Mouse (Mus musculus): ENCODE results near the gene Nol11. TPM values are rescaled to one million over a fixed set of nuclear protein-coding genes. Genes with fewer than 3 reads are reported as not detected.
A peak's percentile ranks its signal among the peaks of the same experiment; 100 is the strongest.

The Nol11 gene
- 10 to 100 TPM; 11.1 to 12.3 TPM for total RNA-seq (2021)
- long read RNA-seq, experiment 1, transcript Nol11-201 (18 exons, 3,158 nt) = major isoform, 14 of 17 reads
- long read RNA-seq, experiment 1, partial matches to known transcripts = 1 of 17 reads
- long read RNA-seq, experiment 1, other reads (novel, unspliced or antisense) = 2 of 17 reads
- long read RNA-seq, experiment 2, transcript Nol11-201 (18 exons, 3,158 nt) = major isoform, 18 of 19 reads
- long read RNA-seq, experiment 2, partial matches to known transcripts = 1 of 19 reads
- long read RNA-seq, experiment 2, other reads (novel, unspliced or antisense) = 0 of 19 reads

GRCm38 (mm10) chr11:107188565-107189552 lies at the start of gene Nol11:
Gene Nol11, minus strand, starts transcription at chr11:107189381.
- intact Hi-C loops (cut with DNase I; ENCODE audit: low total_unique reads) = no loop called here
- peak; percentile 98 for DNase-seq

DNA sequence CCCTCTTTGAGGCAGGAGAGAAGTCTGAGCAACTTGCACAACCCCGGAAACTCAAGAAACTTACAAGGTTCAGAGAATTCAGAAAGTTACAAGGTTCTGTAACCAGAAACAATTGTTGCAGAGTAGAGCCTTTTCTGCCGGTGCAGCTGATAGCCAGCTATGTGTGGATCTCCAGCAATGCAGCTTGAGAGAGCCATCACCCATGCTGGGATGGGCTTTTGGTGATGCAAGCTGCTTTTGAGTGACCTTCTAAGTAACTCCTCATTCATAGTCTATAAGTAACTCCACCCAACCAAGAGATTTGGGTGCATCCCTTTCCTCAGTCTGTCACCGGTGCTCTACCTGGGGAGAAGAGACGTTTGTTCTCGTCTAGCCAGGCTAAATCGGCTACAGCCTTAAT lies 49.3 kb upstream of the Nol11 start:
- intact Hi-C loops (cut with DNase I; ENCODE audit: low total_unique reads) = no loop called here
- DNase-seq = no peak

DNA sequence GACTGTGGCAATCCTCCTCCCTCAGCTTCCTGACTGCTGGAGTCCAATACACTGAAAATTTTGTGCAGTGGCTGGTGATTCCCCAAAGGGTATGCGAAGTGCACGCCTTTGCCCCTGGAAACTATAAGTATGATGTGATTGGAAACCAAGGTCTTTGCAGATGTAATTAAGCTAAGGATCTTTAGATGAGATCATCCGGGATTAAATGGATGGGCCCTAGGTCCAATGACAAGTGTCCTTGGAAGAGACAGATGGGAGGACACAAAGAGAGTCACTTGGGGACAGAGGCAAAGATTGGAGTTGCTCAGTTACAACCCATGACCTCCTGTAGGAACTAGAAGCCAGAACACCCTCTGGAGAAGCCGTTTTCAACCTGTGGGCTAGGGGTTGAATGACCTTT lies 48.4 kb upstream of the Nol11 start:
- no peak for DNase-seq
- intact Hi-C loops (cut with DNase I; ENCODE audit: low total_unique reads) = no loop called here

- DNase-seq = no peak
- intact Hi-C loops (cut with DNase I; ENCODE audit: low total_unique reads) = no loop called here
Observed at GRCm38 (mm10) chr11:107233252-107233890, 44.2 kb upstream of the Nol11 start.

DNA sequence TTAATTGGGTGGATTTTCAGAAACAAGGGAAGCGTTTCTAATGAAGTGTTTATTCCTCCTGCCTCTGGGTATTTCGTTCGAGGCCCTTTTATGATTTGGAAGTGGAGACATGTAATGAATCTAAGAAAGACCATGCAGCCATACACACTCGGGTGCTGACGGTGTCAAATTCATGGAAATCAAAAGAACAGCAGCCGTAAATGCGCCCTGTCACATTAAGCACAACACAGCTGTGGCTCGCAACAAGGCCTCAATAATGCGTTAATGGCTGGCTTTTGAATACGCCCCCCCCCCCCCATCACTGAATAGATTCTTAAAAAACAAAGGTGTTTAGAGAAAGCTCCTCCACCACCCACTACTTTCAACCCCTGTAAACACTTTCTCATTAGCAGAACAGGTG lies 40.9 kb upstream of the Nol11 start:
- DNase-seq = no peak
- intact Hi-C loops (cut with DNase I; ENCODE audit: low total_unique reads) = no loop called here

GRCm38 (mm10) chr11:107226431-107226830 lies 37.2 kb upstream of the Nol11 start:
- intact Hi-C loops (cut with DNase I; ENCODE audit: low total_unique reads) = no loop called here
- DNase-seq = no peak

DNA sequence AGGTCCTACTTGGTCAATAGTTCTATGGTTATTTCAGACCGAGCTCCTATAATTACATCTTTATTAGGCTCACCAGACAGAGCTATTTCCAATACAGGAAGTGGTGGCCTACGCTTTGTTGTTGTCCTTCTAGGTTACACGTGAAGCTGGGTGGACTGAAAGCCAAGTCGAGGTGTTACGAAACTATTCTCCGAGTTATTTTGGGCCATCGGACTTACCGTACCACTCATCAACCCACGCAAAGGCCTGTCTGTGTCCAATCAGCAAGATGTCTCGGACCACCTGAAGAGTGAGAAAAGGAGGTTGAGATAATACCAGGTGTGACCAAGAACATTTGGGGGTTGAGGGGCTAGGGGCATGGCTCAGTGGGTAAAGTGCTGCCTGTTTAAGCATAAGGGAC lies 36.8 kb upstream of the Nol11 start:
- no peak for DNase-seq
- intact Hi-C loops (cut with DNase I; ENCODE audit: low total_unique reads) = no loop called here

GRCm38 (mm10) chr11:107225301-107225700 lies 36.1 kb upstream of the Nol11 start:
- intact Hi-C loops (cut with DNase I; ENCODE audit: low total_unique reads) = no loop called here
- no peak for DNase-seq

GRCm38 (mm10) chr11:107223667-107224214 lies 34.6 kb upstream of the Nol11 start:
- intact Hi-C loops (cut with DNase I; ENCODE audit: low total_unique reads) = no loop called here
- DNase-seq = no peak

GRCm38 (mm10) chr11:107223169-107223561 lies 34.0 kb upstream of the Nol11 start:
- no peak for DNase-seq
- intact Hi-C loops (cut with DNase I; ENCODE audit: low total_unique reads) = no loop called here

GRCm38 (mm10) chr11:107222531-107223168 lies 33.5 kb upstream of the Nol11 start:
- intact Hi-C loops (cut with DNase I; ENCODE audit: low total_unique reads) = no loop called here
- DNase-seq = no peak

DNA sequence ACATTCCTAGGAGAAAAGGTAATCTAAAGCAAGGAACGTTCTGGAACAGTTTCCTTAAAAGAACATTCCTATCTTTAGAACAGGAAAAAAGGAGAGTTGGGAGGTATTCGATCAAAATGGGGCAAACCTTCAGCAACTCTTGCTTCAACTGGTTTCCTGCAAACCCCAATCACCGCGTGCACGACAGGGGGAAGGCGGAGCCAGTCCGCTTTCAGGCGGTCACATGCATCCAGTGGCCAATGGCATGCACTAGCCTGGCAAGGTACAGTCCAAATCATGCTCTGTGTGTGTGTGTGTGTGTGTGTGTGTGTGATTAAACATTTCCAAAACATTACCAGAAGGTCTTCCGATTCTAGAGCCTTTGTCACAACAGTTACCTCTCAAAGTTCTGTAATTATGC lies 25.9 kb upstream of the Nol11 start:
- no peak for DNase-seq
- intact Hi-C loops (cut with DNase I; ENCODE audit: low total_unique reads) = no loop called here

DNA sequence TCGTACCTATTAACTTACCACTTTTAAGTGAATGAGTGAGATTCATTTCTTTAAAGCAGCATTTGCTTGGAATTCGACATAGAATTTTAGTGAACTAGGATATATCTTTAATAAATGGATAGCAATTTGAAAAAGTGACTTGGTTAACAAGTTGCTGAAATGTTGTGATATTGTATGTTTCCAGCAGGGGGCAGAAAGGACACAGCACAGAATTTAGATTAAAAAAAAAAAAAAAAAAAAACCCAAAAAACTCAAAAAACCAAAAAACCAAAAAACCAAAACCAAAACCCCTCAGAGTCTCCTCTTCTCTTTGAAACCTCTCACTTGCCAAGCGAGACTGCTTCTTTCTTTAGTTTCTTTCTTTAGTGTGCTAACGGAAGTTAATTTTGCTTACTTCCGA lies 24.6 kb upstream of the Nol11 start:
- intact Hi-C loops (cut with DNase I; ENCODE audit: low total_unique reads) = loop anchor here (5.0 kb wide), 1 partner anchor 259 kb away; the partner anchor contains the start of gene Pitpnc1
- DNase-seq = no peak

- intact Hi-C loops (cut with DNase I; ENCODE audit: low total_unique reads) = loop anchor here (5.0 kb wide), 1 partner anchor 262 kb away; the partner anchor contains the start of gene Pitpnc1
- no peak for DNase-seq
Observed at GRCm38 (mm10) chr11:107209818-107210217, 20.6 kb upstream of the Nol11 start.

GRCm38 (mm10) chr11:107201773-107202172 lies 12.6 kb upstream of the Nol11 start:
- no peak for DNase-seq
- intact Hi-C loops (cut with DNase I; ENCODE audit: low total_unique reads) = no loop called here

GRCm38 (mm10) chr11:107199281-107199680 lies 10.1 kb upstream of the Nol11 start:
- intact Hi-C loops (cut with DNase I; ENCODE audit: low total_unique reads) = no loop called here
- no peak for DNase-seq

DNA sequence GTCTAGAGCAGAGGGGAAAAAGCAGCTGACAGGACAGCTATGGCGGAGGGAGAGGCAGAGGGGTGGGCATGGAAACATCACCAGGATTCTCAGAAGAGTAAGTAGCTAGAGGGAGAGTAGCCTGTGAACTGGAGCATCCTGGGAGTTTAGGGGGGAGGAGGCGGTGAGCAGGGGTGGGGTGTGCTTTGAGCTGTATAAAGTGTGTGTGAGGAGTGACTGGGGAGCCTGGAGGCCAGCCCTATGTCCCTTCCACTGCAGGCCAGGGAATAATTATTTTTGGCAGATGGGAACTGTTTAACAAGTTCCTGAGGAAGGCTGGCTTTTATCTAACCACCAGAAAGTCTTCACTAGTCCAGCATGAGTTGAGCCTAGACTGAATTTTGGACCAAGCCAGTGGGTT lies 6.2 kb upstream of the Nol11 start:
- no peak for DNase-seq
- intact Hi-C loops (cut with DNase I; ENCODE audit: low total_unique reads) = no loop called here

- DNase-seq = no peak
- intact Hi-C loops (cut with DNase I; ENCODE audit: low total_unique reads) = no loop called here
Observed at GRCm38 (mm10) chr11:107190376-107190775, 1.2 kb upstream of the Nol11 start.

DNA sequence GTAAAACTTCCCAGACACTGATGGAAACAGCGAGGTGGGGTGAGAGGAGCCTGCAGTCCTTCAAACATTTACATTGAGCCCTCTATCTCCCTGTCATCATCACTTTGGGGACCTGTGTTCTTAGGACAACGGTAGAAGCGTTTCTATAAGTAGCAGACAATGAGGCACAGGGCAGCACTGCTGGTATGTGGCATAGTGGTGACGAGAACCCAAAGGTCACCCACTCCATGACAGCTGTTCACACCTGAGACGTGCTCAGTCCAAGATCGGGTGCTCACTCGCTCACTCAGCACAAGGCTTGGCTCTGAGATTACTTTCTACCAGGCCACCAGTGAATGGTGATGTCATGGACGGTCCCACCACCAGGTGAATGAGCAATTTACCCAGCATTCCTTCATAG lies 5.4 kb downstream of the Nol11 start:
- no peak for DNase-seq
- intact Hi-C loops (cut with DNase I; ENCODE audit: low total_unique reads) = no loop called here
